Mouse (Mus musculus): ENCODE results near the gene Dennd5b. TPM values are rescaled to one million over a fixed set of nuclear protein-coding genes. Genes with fewer than 3 reads are reported as not detected.
"Not testable (repeated sequence)": the region's sequence is repeated elsewhere in the genome, so short reads cannot be mapped to it uniquely, and the experiment has no call there.

Gene Dennd5b
- polyA plus RNA-seq, 1 experiment, result 6.9 TPM

GRCm38 (mm10) chr6:148944767-148945508 lies 156.5 kb downstream of the Dennd5b start:
- peak overlapping the region; percentile 76 for H3K4me3 ChIP-seq (ENCODE audit: insufficient read depth, low read length)
- no peaks in the 10 kb centered on the region; the same call in none of the 2 replicates for H3K4me1 ChIP-seq (ENCODE audit: control insufficient read depth, insufficient read depth, low read length)
- TF ChIP-seq POLR2A (IDR thresholded peaks at IDR 0.05; ENCODE audit: low read depth, low read length), result peak; percentile 45; the same call in 1 of the 2 replicates
- no peak for TF ChIP-seq CTCF (IDR thresholded peaks at IDR 0.05; ENCODE audit: borderline replicate concordance, insufficient read depth, low read length)
- H3K27ac ChIP-seq (ENCODE audit: insufficient read depth, low read length), result no peak overlapping the region; the same call in 1 of the 2 replicates

- H3K27ac ChIP-seq (ENCODE audit: insufficient read depth, low read length), result no peak overlapping the region; the same call in 1 of the 2 replicates
- TF ChIP-seq POLR2A (IDR thresholded peaks at IDR 0.05; ENCODE audit: low read depth, low read length), result no peak
- TF ChIP-seq CTCF (IDR thresholded peaks at IDR 0.05; ENCODE audit: borderline replicate concordance, insufficient read depth, low read length), result no peak
- H3K4me1 ChIP-seq (ENCODE audit: control insufficient read depth, insufficient read depth, low read length), result no peaks in the 10 kb centered on the region; the same call in none of the 2 replicates
- peak overlapping the region; percentile 76 for H3K4me3 ChIP-seq (ENCODE audit: insufficient read depth, low read length)
Measured at GRCm38 (mm10) chr6:148944344-148944766, 157.1 kb downstream of the Dennd5b start.

GRCm38 (mm10) chr6:148943695-148944094 lies 157.8 kb downstream of the Dennd5b start:
- no peak for TF ChIP-seq POLR2A (IDR thresholded peaks at IDR 0.05; ENCODE audit: low read depth, low read length)
- Histone ChIP-seq H3K27ac (ENCODE audit: insufficient read depth, low read length) (no peak overlapping the region), H3K4me3 (ENCODE audit: insufficient read depth, low read length) (peak overlapping the region; percentile 76), H3K4me1 (ENCODE audit: control insufficient read depth, insufficient read depth, low read length) (no peaks in the 10 kb centered on the region; the same call in none of the 2 replicates)

GRCm38 (mm10) chr6:148942406-148942805 lies 159.1 kb downstream of the Dennd5b start:
- TF ChIP-seq POLR2A (IDR thresholded peaks at IDR 0.05; ENCODE audit: low read depth, low read length) (no peak), CTCF (IDR thresholded peaks at IDR 0.05; ENCODE audit: borderline replicate concordance, insufficient read depth, low read length) (no peak)
- Histone ChIP-seq H3K4me1 (ENCODE audit: control insufficient read depth, insufficient read depth, low read length) (no peaks in the 10 kb centered on the region; the same call in none of the 2 replicates), H3K4me3 (ENCODE audit: insufficient read depth, low read length) (no peak overlapping the region), H3K27ac (ENCODE audit: insufficient read depth, low read length) (no peak overlapping the region)

GRCm38 (mm10) chr6:148941880-148942279 lies 159.6 kb downstream of the Dennd5b start:
- no peak for TF ChIP-seq POLR2A (IDR thresholded peaks at IDR 0.05; ENCODE audit: low read depth, low read length)
- TF ChIP-seq CTCF (IDR thresholded peaks at IDR 0.05; ENCODE audit: borderline replicate concordance, insufficient read depth, low read length), result no peak
- Histone ChIP-seq H3K4me3 (ENCODE audit: insufficient read depth, low read length) (no peak overlapping the region), H3K27ac (ENCODE audit: insufficient read depth, low read length) (no peak overlapping the region), H3K4me1 (ENCODE audit: control insufficient read depth, insufficient read depth, low read length) (no peaks in the 10 kb centered on the region; the same call in 1 of the 2 replicates)

- not testable (repeated sequence) for H3K27ac ChIP-seq (ENCODE audit: insufficient read depth, low read length); H3K4me3 ChIP-seq (ENCODE audit: insufficient read depth, low read length); H3K4me1 ChIP-seq (ENCODE audit: control insufficient read depth, insufficient read depth, low read length)
Measured at GRCm38 (mm10) chr6:148940383-148940782, 161.1 kb downstream of the Dennd5b start.

Other genes starting within 250 kb of the Dennd5b start
- gene Caprin2, start 205.4 kb downstream of the Dennd5b start, polyA plus RNA-seq (2011; ENCODE audit: insufficient read length, low read depth, missing spikeins), result 10.4 and 10.5 TPM in 2 replicates
- 22.9 and 26.5 TPM in 2 replicates for gene Sinhcaf, start 155.2 kb downstream of the Dennd5b start, polyA plus RNA-seq (2011; ENCODE audit: insufficient read length, low read depth, missing spikeins)
- not detected in 2 replicates for gene Gm10203, start 28.5 kb upstream of the Dennd5b start, polyA plus RNA-seq (2011; ENCODE audit: insufficient read length, low read depth, missing spikeins)
- 5.2 and 6.0 TPM in 2 replicates for gene Etfbkmt, start 38.2 kb upstream of the Dennd5b start, polyA plus RNA-seq (2011; ENCODE audit: insufficient read length, low read depth, missing spikeins)
- 19.3 and 19.6 TPM in 2 replicates for gene Amn1, start 87.0 kb upstream of the Dennd5b start, polyA plus RNA-seq (2011; ENCODE audit: insufficient read length, low read depth, missing spikeins)
- 39.7 and 42.8 TPM in 2 replicates for gene Resf1, start 207.7 kb upstream of the Dennd5b start, polyA plus RNA-seq (2011; ENCODE audit: insufficient read length, low read depth, missing spikeins)

Measured in embryonic fibroblast, embryonic 13.5 days (primary cell).